Mouse (Mus musculus): ENCODE measurements around the gene Diaph3. TPM values are rescaled to one million over a fixed set of nuclear protein-coding genes. Genes with fewer than 3 reads are reported as not detected.

The Diaph3 gene
- polyA plus RNA-seq, 1 experiment from 2014 or later: 22.4 TPM

GRCm38 (mm10) chr14:87056169-87056568 lies 84.9 kb downstream of the Diaph3 start:
- Histone ChIP-seq H3K4me2 (replicated peaks; ENCODE audit: low read depth, low read length) (no peak overlapping the region), H3K36me3 (ENCODE audit: control insufficient read depth, insufficient read depth, low read length) (no peaks in the 10 kb centered on the region), H3K4me1 (ENCODE audit: control insufficient read depth, insufficient read depth, low read length) (no peaks in the 10 kb centered on the region), H3K27me3 (ENCODE audit: control insufficient read depth, insufficient read depth, low read length) (no peaks in the 10 kb centered on the region), H3K9ac (ENCODE audit: low read depth, low read length) (no peak overlapping the region), H3K4me3 (ENCODE audit: low read length) (no peak overlapping the region), H3K27ac (ENCODE audit: low read depth, low read length) (no peak overlapping the region), H3K9me3 (ENCODE audit: control insufficient read depth, low read length) (no peaks in the 10 kb centered on the region)
- WGBS: 99% methylated on average over 2 of the region's 2 CpGs
- no peak for ATAC-seq (ENCODE audit: low FRiP score, low TSS enrichment)

- H3K27ac ChIP-seq (ENCODE audit: low read depth, low read length): no peak overlapping the region
- H3K36me3 ChIP-seq (ENCODE audit: control insufficient read depth, insufficient read depth, low read length): no peaks in the 10 kb centered on the region
- no peaks in the 10 kb centered on the region for H3K9me3 ChIP-seq (ENCODE audit: control insufficient read depth, low read length)
- 51% methylated on average over 5 of the region's 5 CpGs for WGBS
- no peak overlapping the region for H3K9ac ChIP-seq (ENCODE audit: low read depth, low read length)
- no peaks in the 10 kb centered on the region for H3K4me1 ChIP-seq (ENCODE audit: control insufficient read depth, insufficient read depth, low read length)
- H3K27me3 ChIP-seq (ENCODE audit: control insufficient read depth, insufficient read depth, low read length): no peaks in the 10 kb centered on the region
- H3K4me3 ChIP-seq (ENCODE audit: low read length): no peak overlapping the region
- ATAC-seq (ENCODE audit: low FRiP score, low TSS enrichment): no peak
- no peak overlapping the region for H3K4me2 ChIP-seq (replicated peaks; ENCODE audit: low read depth, low read length)
Measured at GRCm38 (mm10) chr14:87051187-87051586, 89.8 kb downstream of the Diaph3 start.

- Histone ChIP-seq H3K9ac (ENCODE audit: low read depth, low read length) (no peak overlapping the region), H3K9me3 (ENCODE audit: control insufficient read depth, low read length) (no peaks in the 10 kb centered on the region), H3K4me2 (replicated peaks; ENCODE audit: low read depth, low read length) (no peak overlapping the region), H3K4me3 (ENCODE audit: low read length) (no peak overlapping the region), H3K27ac (ENCODE audit: low read depth, low read length) (no peak overlapping the region), H3K36me3 (ENCODE audit: control insufficient read depth, insufficient read depth, low read length) (no peaks in the 10 kb centered on the region), H3K27me3 (ENCODE audit: control insufficient read depth, insufficient read depth, low read length) (no peaks in the 10 kb centered on the region), H3K4me1 (ENCODE audit: control insufficient read depth, insufficient read depth, low read length) (no peaks in the 10 kb centered on the region)
- ATAC-seq (ENCODE audit: low FRiP score, low TSS enrichment): no peak; the same call in 1 of the 2 replicates
- WGBS: 29% methylated on average over 5 of the region's 5 CpGs
Measured at GRCm38 (mm10) chr14:87044401-87044806, 96.6 kb downstream of the Diaph3 start.

- Histone ChIP-seq H3K4me2 (replicated peaks; ENCODE audit: low read depth, low read length) (no peak overlapping the region), H3K4me3 (ENCODE audit: low read length) (no peak overlapping the region), H3K4me1 (ENCODE audit: control insufficient read depth, insufficient read depth, low read length) (no peaks in the 10 kb centered on the region), H3K9ac (ENCODE audit: low read depth, low read length) (no peak overlapping the region), H3K27me3 (ENCODE audit: control insufficient read depth, insufficient read depth, low read length) (no peaks in the 10 kb centered on the region), H3K9me3 (ENCODE audit: control insufficient read depth, low read length) (no peaks in the 10 kb centered on the region), H3K27ac (ENCODE audit: low read depth, low read length) (no peak overlapping the region), H3K36me3 (ENCODE audit: control insufficient read depth, insufficient read depth, low read length) (no peaks in the 10 kb centered on the region)
- WGBS: 89% methylated on average over 10 of the region's 10 CpGs
- no peak for ATAC-seq (ENCODE audit: low FRiP score, low TSS enrichment)
Measured at GRCm38 (mm10) chr14:87020240-87020639, 120.8 kb downstream of the Diaph3 start.

GRCm38 (mm10) chr14:87019687-87020086 lies 121.3 kb downstream of the Diaph3 start:
- 93% methylated on average over 3 of the region's 3 CpGs for WGBS
- no peaks in the 10 kb centered on the region for H3K4me1 ChIP-seq (ENCODE audit: control insufficient read depth, insufficient read depth, low read length)
- no peaks in the 10 kb centered on the region for H3K27me3 ChIP-seq (ENCODE audit: control insufficient read depth, insufficient read depth, low read length)
- H3K9ac ChIP-seq (ENCODE audit: low read depth, low read length): no peak overlapping the region
- no peak for ATAC-seq (ENCODE audit: low FRiP score, low TSS enrichment)
- H3K27ac ChIP-seq (ENCODE audit: low read depth, low read length): no peak overlapping the region
- H3K9me3 ChIP-seq (ENCODE audit: control insufficient read depth, low read length): no peaks in the 10 kb centered on the region
- no peak overlapping the region for H3K4me2 ChIP-seq (replicated peaks; ENCODE audit: low read depth, low read length)
- no peaks in the 10 kb centered on the region for H3K36me3 ChIP-seq (ENCODE audit: control insufficient read depth, insufficient read depth, low read length)
- no peak overlapping the region for H3K4me3 ChIP-seq (ENCODE audit: low read length)

GRCm38 (mm10) chr14:86997318-86997717 lies 143.7 kb downstream of the Diaph3 start:
- H3K9ac ChIP-seq (ENCODE audit: low read depth, low read length): no peak overlapping the region
- H3K4me1 ChIP-seq (ENCODE audit: control insufficient read depth, insufficient read depth, low read length): no peaks in the 10 kb centered on the region
- H3K27ac ChIP-seq (ENCODE audit: low read depth, low read length): no peak overlapping the region
- no peaks in the 10 kb centered on the region for H3K9me3 ChIP-seq (ENCODE audit: control insufficient read depth, low read length)
- H3K4me2 ChIP-seq (replicated peaks; ENCODE audit: low read depth, low read length): no peak overlapping the region
- no peaks in the 10 kb centered on the region for H3K36me3 ChIP-seq (ENCODE audit: control insufficient read depth, insufficient read depth, low read length)
- ATAC-seq (ENCODE audit: low FRiP score, low TSS enrichment): no peak
- H3K4me3 ChIP-seq (ENCODE audit: low read length): no peak overlapping the region
- 49% methylated on average over 4 of the region's 4 CpGs for WGBS
- H3K27me3 ChIP-seq (ENCODE audit: control insufficient read depth, insufficient read depth, low read length): no peaks in the 10 kb centered on the region

DNA sequence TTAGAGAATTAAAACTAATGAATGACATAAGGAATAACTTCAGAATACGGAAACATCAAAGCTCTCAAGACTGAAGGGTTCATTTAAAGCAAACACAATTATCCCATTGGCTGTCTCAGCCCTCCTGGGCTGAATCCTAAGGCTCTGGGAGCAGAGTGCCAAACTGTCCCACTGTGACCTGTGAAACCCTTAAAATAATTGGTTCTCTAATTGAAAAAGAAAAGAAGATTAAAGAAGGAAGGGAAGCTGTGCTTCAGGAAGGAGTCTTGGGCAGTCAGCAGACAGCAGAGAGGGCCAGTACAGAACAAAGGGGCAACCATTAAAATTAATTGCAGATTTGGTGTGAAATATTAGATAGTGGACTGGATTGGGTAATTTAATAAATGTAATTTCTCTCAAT lies 189.9 kb downstream of the Diaph3 start:
- Histone ChIP-seq H3K4me1 (ENCODE audit: control insufficient read depth, insufficient read depth, low read length) (no peaks in the 10 kb centered on the region), H3K4me3 (ENCODE audit: low read length) (no peak overlapping the region), H3K27ac (ENCODE audit: low read depth, low read length) (no peak overlapping the region), H3K9ac (ENCODE audit: low read depth, low read length) (no peak overlapping the region), H3K4me2 (replicated peaks; ENCODE audit: low read depth, low read length) (no peak overlapping the region), H3K9me3 (ENCODE audit: control insufficient read depth, low read length) (no peaks in the 10 kb centered on the region), H3K27me3 (ENCODE audit: control insufficient read depth, insufficient read depth, low read length) (no peaks in the 10 kb centered on the region), H3K36me3 (ENCODE audit: control insufficient read depth, insufficient read depth, low read length) (no peaks in the 10 kb centered on the region)
- no peak for ATAC-seq (ENCODE audit: low FRiP score, low TSS enrichment)
- WGBS: 84% methylated on average over 1 of the region's 1 CpGs

DNA sequence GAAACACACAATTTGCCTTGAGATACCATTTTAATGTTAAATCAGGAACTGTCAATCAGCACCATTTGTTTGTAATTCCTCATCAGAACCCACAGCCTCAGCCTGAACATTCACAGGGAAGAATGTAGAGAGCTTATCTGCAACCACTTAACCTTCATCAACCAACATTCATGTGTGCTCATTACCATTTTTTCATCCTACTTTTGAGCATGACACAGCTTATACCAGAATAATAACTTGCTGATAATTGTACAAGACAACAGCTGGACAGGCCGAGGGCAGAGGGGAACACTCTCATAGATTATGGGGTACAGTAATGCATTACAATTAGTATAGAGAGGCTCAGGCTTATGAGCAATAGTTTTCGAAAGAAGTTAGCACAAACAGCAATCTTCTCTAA lies 203.1 kb downstream of the Diaph3 start:
- Histone ChIP-seq H3K9me3 (ENCODE audit: control insufficient read depth, low read length) (no peaks in the 10 kb centered on the region), H3K36me3 (ENCODE audit: control insufficient read depth, insufficient read depth, low read length) (no peaks in the 10 kb centered on the region), H3K27ac (ENCODE audit: low read depth, low read length) (no peak overlapping the region), H3K4me3 (ENCODE audit: low read length) (no peak overlapping the region), H3K4me2 (replicated peaks; ENCODE audit: low read depth, low read length) (no peak overlapping the region), H3K4me1 (ENCODE audit: control insufficient read depth, insufficient read depth, low read length) (no peaks in the 10 kb centered on the region), H3K27me3 (ENCODE audit: control insufficient read depth, insufficient read depth, low read length) (no peaks in the 10 kb centered on the region), H3K9ac (ENCODE audit: low read depth, low read length) (no peak overlapping the region)
- ATAC-seq (ENCODE audit: low FRiP score, low TSS enrichment): no peak
- WGBS: 91% methylated on average over 2 of the region's 2 CpGs

DNA sequence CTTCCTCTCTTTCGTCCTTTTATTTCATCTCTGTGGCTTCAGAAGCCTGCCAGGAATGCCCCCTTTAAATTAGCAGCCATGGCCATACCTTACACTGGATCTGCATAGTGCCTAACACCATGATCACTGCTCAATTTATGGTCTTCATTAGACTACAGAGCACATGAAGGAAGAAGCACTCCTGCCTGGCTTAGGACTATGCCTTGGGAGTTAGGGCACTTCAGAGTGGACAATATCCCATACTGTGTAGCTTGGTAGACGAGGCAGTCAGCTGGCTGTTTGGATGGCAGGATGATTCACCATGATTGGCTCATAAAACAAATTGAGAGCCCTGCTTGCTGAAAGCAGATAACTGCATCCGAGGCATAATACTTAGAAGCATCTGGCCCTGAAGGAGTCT lies 204.6 kb downstream of the Diaph3 start:
- H3K27me3 ChIP-seq (ENCODE audit: control insufficient read depth, insufficient read depth, low read length): no peaks in the 10 kb centered on the region
- H3K9ac ChIP-seq (ENCODE audit: low read depth, low read length): no peak overlapping the region
- H3K4me1 ChIP-seq (ENCODE audit: control insufficient read depth, insufficient read depth, low read length): no peaks in the 10 kb centered on the region
- 63% methylated on average over 3 of the region's 3 CpGs for WGBS
- no peak overlapping the region for H3K4me2 ChIP-seq (replicated peaks; ENCODE audit: low read depth, low read length)
- H3K4me3 ChIP-seq (ENCODE audit: low read length): no peak overlapping the region
- no peak overlapping the region for H3K27ac ChIP-seq (ENCODE audit: low read depth, low read length)
- no peaks in the 10 kb centered on the region for H3K9me3 ChIP-seq (ENCODE audit: control insufficient read depth, low read length)
- no peak for ATAC-seq (ENCODE audit: low FRiP score, low TSS enrichment)
- no peaks in the 10 kb centered on the region for H3K36me3 ChIP-seq (ENCODE audit: control insufficient read depth, insufficient read depth, low read length)

DNA sequence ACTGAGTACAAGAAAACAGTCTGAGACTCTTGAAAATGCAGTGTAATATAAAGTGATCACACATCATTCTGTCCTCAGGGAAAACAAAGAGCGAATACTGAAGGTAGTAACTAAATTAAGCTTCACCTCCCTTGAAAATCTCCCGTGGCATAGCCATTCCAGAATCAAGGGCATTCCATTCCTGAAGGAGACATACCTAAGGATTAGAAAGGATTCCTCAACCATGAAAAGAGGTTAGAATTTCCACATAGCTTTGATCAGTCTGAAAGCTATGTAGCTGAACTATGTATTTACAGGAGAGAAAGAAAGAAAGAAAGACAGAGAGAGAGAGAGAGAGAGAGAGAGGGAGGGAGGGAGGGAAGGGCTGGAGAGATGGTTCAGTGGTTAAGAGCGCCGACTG lies 210.3 kb downstream of the Diaph3 start:
- Histone ChIP-seq H3K36me3 (ENCODE audit: control insufficient read depth, insufficient read depth, low read length) (no peaks in the 10 kb centered on the region), H3K27ac (ENCODE audit: low read depth, low read length) (no peak overlapping the region), H3K4me3 (ENCODE audit: low read length) (no peak overlapping the region), H3K9me3 (ENCODE audit: control insufficient read depth, low read length) (no peaks in the 10 kb centered on the region), H3K27me3 (ENCODE audit: control insufficient read depth, insufficient read depth, low read length) (no peaks in the 10 kb centered on the region), H3K4me2 (replicated peaks; ENCODE audit: low read depth, low read length) (no peak overlapping the region), H3K9ac (ENCODE audit: low read depth, low read length) (no peak overlapping the region), H3K4me1 (ENCODE audit: control insufficient read depth, insufficient read depth, low read length) (no peaks in the 10 kb centered on the region)
- no peak for ATAC-seq (ENCODE audit: low FRiP score, low TSS enrichment)
- 83% methylated on average over 4 of the region's 4 CpGs for WGBS

All from kidney, embryonic 14.5 days (tissue).